8 mouse cellular contexts compared by ENCODE assay signal in the genomic region with DNA sequence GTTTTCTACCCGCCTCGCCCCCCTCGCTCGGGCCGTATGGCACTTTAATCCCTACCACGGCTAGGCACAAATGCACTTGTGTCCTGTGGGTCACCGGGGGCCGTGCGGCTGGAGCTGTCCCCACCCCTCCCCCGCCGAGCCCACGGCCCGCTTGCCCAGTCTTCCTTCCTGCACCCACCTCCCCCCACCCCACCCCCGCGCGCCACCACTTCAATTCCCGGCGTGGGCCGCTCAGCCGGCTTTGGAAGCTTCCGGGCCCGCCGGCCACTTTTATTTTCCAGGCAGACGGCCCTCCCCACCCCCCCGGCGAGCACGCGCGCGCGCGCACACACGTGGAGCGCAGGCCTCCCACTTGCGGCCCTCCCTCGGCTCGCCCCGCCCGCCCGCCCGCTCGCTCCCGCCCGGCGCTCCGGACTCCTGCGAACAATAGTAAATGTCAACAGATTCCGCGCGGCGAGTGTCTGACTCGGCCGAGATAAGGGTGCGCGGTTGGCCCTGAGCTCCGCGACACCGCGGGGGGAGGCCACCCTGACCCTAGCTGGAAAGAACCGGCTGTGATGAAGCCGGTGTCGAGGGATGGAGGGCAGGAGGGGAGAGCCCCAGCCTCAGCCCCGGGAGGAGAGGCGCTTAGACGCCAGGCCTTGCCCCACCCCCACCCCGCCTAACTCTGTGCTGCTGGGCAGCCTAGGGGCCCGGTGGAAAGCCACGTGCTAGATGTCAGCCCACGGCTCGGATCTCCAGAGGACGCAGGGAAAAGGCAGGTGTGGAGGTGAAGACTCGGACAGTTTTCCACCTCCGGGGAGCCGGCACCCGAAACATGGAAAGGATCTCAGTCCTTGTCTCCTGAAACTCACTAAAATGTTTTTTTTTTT.
DNase-seq lines count a peak whose midpoint lies in the region; ATAC-seq lines count a peak whose summit lies in the region.

No protein-coding gene starts in this region.

- peak overlapping the region; percentile 69 for H3K9ac ChIP-seq in embryonic facial prominence, embryonic 13.5 days
- peak overlapping the region; percentile 71 for H3K9ac ChIP-seq in heart, embryonic 12.5 days
- peak overlapping the region; percentile 41; the same call in 1 of the 2 replicates for H3K9ac ChIP-seq in kidney, embryonic 15.5 days

- H3K4me2 ChIP-seq in embryonic facial prominence, embryonic 13.5 days, result peak overlapping the region; percentile 67
- H3K4me2 ChIP-seq in heart, embryonic 12.5 days, result peak overlapping the region; percentile 82
- H3K4me2 ChIP-seq in kidney, embryonic 15.5 days, result peak overlapping the region; percentile 71

- H3K4me1 ChIP-seq in embryonic facial prominence, embryonic 13.5 days, result peaks cover 35% of the 10 kb centered on the region
- peaks cover 34% of the 10 kb centered on the region for H3K4me1 ChIP-seq in heart, embryonic 12.5 days (replicated peaks)
- peaks cover 55% of the 10 kb centered on the region for H3K4me1 ChIP-seq in kidney, embryonic 15.5 days

- peak overlapping the region; percentile 82 for H3K27ac ChIP-seq in embryonic facial prominence, embryonic 13.5 days
- peak overlapping the region; percentile 92 for H3K27ac ChIP-seq in heart, embryonic 12.5 days (ENCODE audit: poor library complexity, severe bottlenecking)
- peak overlapping the region; percentile 93 for H3K27ac ChIP-seq in kidney, embryonic 15.5 days

- ATAC-seq in embryonic facial prominence, embryonic 13.5 days (ENCODE audit: insufficient number of reproducible peaks, insufficient read depth, low FRiP score, low TSS enrichment, low read depth), result peak; percentile 32; the same call in 1 of the 2 replicates
- peak; percentile 84 for ATAC-seq in heart, embryonic 12.5 days (ENCODE audit: insufficient number of reproducible peaks, low FRiP score)
- peak; percentile 63 for ATAC-seq in kidney, embryonic 15.5 days (replicated peaks; ENCODE audit: low FRiP score)

- H3K9me3 ChIP-seq in embryonic facial prominence, embryonic 13.5 days, result no peaks in the 10 kb centered on the region
- H3K9me3 ChIP-seq in heart, embryonic 12.5 days (replicated peaks), result no peaks in the 10 kb centered on the region
- no peaks in the 10 kb centered on the region for H3K9me3 ChIP-seq in kidney, embryonic 15.5 days (replicated peaks)

- peak overlapping the region; percentile 45 for H3K4me3 ChIP-seq in embryonic facial prominence, embryonic 13.5 days
- H3K4me3 ChIP-seq in heart, embryonic 12.5 days, result peak overlapping the region; percentile 54
- peak overlapping the region; percentile 49 for H3K4me3 ChIP-seq in kidney, embryonic 15.5 days (replicated peaks)

- DNase-seq in CD4-positive, CD25-positive, alpha-beta regulatory T cell, adult 2 months (ENCODE audit: low read depth, low spot score), result peak; percentile 57
- DNase-seq in adrenal gland, adult 8-10 months, result peak; percentile 63
- DNase-seq in lung, postnatal 25 days (ENCODE audit: low spot score), result peak; percentile 58
- DNase-seq in retina, embryonic 14.5 days (ENCODE audit: low spot score), result peak; percentile 78
- no peak for DNase-seq in frontal cortex, postnatal 25 days (ENCODE audit: low spot score in 2 of 2)

- WGBS in embryonic facial prominence, embryonic 13.5 days, result 2% methylated on average over 69 of the region's 75 CpGs
- WGBS in heart, embryonic 12.5 days, result 2% methylated on average over 63 of the region's 75 CpGs
- WGBS in kidney, embryonic 15.5 days, result 3% methylated on average over 72 of the region's 75 CpGs

- no peaks in the 10 kb centered on the region for H3K36me3 ChIP-seq in embryonic facial prominence, embryonic 13.5 days
- no peaks in the 10 kb centered on the region for H3K36me3 ChIP-seq in heart, embryonic 12.5 days
- H3K36me3 ChIP-seq in kidney, embryonic 15.5 days, result no peaks in the 10 kb centered on the region

- peaks cover 81% of the 10 kb centered on the region for H3K27me3 ChIP-seq in embryonic facial prominence, embryonic 13.5 days
- peaks cover 66% of the 10 kb centered on the region for H3K27me3 ChIP-seq in heart, embryonic 12.5 days (replicated peaks)
- peaks cover 74% of the 10 kb centered on the region for H3K27me3 ChIP-seq in kidney, embryonic 15.5 days

Comparison
In these comparisons a context has a peak if more than half of its experiments do, and no peak if none do; other contexts are left out.
1. DNase-seq: peak in CD4-positive, CD25-positive, alpha-beta regulatory T cell, adult 2 months (single experiment), adrenal gland, adult 8-10 months (single experiment), lung, postnatal 25 days (single experiment) and retina, embryonic 14.5 days (single experiment); none in frontal cortex, postnatal 25 days (0 of 2).
2. ATAC-seq: peak in every context shown above with its lines; median percentile 84 in heart, embryonic 12.5 days; 63 in kidney, embryonic 15.5 days; 32 in embryonic facial prominence, embryonic 13.5 days.
3. Peak in every context shown above with its lines, with median percentiles within 50 percentile points of each other: H3K27ac ChIP-seq, H3K4me2 ChIP-seq, H3K4me3 ChIP-seq and H3K9ac ChIP-seq.